Mouse (Mus musculus): ENCODE measurements around the gene Olfml2a.

The Olfml2a gene

DNA sequence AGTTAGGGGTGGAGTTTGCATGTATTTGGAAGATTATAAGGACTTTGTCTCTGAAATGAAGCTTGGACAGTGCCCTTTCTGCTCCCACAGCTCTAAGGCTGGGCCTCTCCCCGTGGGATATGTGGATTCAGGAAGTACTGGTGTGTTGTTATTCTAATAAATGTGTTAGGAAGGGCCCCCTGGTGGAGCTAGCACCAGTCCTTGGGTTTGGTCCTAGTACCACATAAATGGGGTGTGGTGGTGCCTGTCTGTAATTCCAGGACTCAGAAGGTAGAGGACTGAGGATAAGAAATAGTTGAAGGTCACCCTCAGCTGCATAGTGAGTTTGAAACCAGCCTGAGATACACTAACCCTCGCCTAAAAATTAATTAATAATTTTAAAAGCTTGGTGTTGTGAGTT, 41.4 kb downstream of the Olfml2a start:
- in situ Hi-C loops (cut with MboI; ENCODE audit: low pct_unique_long_range_greater_than_20kb in 1 of 2, low sequenced_read_pairs in 2 of 2, unreplicated experiment in 1 of 2) = no loop called here

DNA sequence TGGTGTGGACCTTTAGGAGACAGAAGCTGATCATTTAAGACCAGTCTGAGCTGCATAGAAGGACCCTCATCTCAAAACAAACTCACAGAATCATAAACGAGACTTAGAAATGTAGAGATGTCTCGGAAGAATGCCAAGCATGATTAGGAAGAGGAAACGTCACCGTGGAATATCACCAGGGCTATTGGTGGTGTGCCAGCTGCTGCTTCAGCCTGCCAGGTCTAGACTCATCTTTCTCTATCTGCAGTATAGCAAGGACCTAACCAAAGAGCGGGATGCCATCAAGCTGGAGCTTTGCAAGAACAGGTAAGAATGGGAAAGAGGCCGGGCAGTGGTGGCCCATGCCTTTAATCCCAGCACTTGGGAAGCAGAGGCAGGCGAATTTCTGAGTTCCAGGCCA, 41.9 kb downstream of the Olfml2a start:
- in situ Hi-C loops (cut with MboI; ENCODE audit: low pct_unique_long_range_greater_than_20kb in 1 of 2, low sequenced_read_pairs in 2 of 2, unreplicated experiment in 1 of 2) = no loop called here

DNA sequence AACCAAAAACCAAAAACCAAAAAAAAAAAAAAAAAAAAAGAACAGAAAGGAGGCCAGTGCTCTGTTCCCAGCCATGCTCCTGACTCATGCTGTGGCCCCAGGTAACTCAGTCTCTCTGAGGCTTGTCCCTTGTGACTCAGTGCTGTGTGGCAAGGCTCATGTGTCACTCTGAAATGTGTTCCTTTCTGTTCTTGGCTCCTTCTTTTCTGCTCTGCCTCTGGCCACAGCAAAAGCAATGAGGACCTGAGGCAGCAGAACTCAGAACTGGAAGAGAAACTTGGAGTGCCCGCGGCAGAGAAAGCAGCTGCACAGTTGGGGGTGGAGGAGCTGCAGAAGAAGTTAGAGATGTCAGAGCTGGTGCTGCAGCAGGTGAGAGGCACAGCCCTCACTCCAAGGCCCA, 42.4 kb downstream of the Olfml2a start:
- in situ Hi-C loops (cut with MboI; ENCODE audit: low pct_unique_long_range_greater_than_20kb in 1 of 2, low sequenced_read_pairs in 2 of 2, unreplicated experiment in 1 of 2) = no loop called here

GRCm38 (mm10) chr2:38975181-38975580, 43.4 kb downstream of the Olfml2a start:
- in situ Hi-C loops (cut with MboI; ENCODE audit: low pct_unique_long_range_greater_than_20kb in 1 of 2, low sequenced_read_pairs in 2 of 2, unreplicated experiment in 1 of 2) = no loop called here

DNA sequence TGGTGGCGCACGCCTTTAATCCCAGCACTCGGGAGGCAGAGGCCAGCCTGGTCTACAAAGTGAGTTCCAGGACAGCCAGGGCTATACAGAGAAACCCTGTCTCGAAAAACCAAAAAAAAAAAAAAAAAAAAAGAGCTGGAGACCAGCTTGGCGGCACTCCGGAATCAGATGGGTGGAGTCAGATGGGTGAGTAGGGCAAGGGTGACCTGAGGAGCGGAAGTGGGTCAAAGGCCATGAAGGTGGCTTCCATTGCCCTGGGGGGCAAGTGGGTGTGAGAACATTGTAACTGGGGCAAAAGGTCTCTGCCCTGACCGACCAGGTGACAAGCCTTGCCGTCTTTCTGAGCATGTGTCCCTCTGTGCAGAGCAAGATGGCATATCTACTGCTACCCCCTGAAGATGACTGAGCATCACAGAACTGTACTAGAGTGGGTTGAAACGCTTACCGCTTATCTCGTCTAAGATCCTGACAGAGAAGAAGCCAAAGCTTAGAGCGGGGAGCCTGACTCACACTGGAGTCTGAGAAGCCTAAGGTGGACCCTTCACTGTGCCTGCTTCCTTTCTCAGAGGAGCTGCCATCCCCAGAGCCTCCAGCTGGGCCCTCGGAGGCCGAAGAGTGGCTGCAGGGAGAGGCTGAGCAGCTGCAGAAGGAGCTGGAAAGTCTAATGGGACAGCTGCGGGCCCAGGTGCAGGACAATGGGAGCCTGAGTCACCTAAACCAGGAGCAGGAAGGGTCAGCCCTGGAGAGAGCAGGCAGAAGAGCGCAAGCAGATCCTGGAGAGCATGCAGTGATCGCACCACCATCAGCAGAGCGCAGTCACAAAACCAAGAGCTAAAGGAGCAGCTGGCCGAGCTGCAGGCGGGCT, 44.4 kb downstream of the Olfml2a start:
- in situ Hi-C loops (cut with MboI; ENCODE audit: low pct_unique_long_range_greater_than_20kb in 1 of 2, low sequenced_read_pairs in 2 of 2, unreplicated experiment in 1 of 2) = no loop called here

- in situ Hi-C loops (cut with MboI; ENCODE audit: low pct_unique_long_range_greater_than_20kb in 1 of 2, low sequenced_read_pairs in 2 of 2, unreplicated experiment in 1 of 2) = no loop called here
Observed at GRCm38 (mm10) chr2:38977837-38978236, 46.1 kb downstream of the Olfml2a start.

DNA sequence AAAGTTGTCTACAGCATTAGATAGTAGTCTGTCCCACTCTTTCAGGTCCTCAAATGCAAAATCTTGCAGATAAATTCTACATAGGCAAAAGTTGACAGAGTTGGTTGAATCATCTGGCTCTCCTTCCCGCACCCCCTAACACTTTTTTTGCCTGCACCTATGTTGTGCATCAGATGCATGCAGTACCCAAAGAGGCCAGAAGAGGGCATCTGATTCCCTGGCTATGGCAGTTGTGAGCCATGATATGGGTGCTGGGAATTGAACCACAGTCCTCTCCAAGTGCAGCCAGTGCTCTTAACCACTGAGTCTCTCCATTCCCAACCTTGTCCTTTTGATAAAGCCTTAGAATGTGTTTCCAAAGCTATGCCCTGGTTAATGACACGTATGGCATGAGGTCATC, 51.7 kb downstream of the Olfml2a start:
- in situ Hi-C loops (cut with MboI; ENCODE audit: low pct_unique_long_range_greater_than_20kb in 1 of 2, low sequenced_read_pairs in 2 of 2, unreplicated experiment in 1 of 2) = no loop called here

GRCm38 (mm10) chr2:38986580-38986979, 54.8 kb downstream of the Olfml2a start:
- in situ Hi-C loops (cut with MboI; ENCODE audit: low pct_unique_long_range_greater_than_20kb in 1 of 2, low sequenced_read_pairs in 2 of 2, unreplicated experiment in 1 of 2) = no loop called here

DNA sequence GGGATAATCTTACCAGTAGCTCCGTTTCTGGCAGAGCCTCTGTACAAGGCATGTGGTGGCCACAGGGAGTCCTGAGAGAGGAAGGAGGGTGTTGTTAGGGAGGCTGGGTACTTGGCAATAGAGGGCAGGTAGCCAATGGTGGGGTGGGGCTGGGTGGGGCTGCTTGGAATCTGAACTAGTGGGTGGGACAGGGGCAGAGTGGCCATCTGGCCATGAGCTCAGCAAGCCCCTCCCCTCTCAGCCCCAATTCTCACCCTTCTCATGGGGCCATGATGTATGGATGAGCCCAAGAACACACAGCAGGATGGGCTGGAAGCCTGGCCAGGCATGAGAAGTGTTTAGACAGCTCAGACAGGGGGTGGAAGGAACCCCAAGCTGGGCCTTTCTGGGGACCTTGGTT, 55.6 kb downstream of the Olfml2a start:
- in situ Hi-C loops (cut with MboI; ENCODE audit: low pct_unique_long_range_greater_than_20kb in 1 of 2, low sequenced_read_pairs in 2 of 2, unreplicated experiment in 1 of 2) = no loop called here

DNA sequence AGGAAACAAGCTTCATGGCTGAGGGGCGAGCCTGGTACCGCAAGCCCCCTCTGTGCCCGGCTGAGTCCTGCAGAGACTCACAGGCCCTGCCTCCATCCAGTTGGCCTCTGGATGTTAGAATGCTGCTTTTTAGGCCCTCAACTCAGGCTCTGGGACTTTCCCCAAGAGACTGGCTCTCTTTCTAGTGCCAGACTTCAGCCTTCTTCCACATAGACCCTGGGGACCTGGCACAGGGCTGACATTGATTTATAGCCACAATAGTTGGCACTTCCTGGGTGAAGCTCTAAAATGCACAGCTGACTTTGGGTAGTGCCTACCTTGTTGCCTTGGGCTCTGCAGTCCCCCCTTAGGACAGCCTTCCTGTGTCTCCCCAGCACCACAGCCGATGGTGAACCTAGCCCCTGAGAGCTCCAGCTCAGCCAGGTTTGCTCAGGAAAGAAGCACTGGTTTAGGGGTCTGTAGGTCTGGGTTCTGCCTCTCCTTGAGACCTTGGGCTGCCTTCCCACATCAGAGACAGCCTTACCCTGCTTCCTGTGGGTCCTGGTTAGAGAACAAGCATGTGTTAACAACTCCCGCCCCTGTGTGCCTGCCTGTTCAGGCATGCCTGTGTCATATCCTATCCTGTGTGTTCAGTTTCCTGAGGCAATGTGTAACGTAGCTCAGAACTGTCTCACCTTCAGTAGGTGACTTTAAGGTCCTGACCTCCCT, 56.2 kb downstream of the Olfml2a start:
- in situ Hi-C loops (cut with MboI; ENCODE audit: low pct_unique_long_range_greater_than_20kb in 1 of 2, low sequenced_read_pairs in 2 of 2, unreplicated experiment in 1 of 2) = no loop called here

DNA sequence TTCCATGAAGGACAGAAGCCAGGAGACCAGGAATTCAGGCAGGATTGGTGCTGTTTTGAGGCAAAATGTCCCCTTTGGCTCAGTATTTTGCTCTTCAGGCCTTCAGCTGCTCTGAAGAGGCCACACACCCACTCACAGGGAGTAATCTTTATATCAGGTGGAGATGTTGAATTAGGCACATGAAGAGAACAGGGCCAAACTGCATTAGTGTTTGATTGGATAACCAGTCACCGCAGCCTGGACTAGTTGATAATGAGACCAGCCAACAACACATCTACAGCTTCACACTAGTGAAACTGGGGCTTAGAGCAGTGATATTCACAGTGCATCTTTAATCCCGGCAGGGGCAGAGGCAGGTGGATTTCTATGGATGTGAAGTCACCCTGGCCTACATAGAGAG, 57.2 kb downstream of the Olfml2a start:
- in situ Hi-C loops (cut with MboI; ENCODE audit: low pct_unique_long_range_greater_than_20kb in 1 of 2, low sequenced_read_pairs in 2 of 2, unreplicated experiment in 1 of 2) = no loop called here

- in situ Hi-C loops (cut with MboI; ENCODE audit: low pct_unique_long_range_greater_than_20kb in 1 of 2, low sequenced_read_pairs in 2 of 2, unreplicated experiment in 1 of 2) = no loop called here
Observed at GRCm38 (mm10) chr2:38992004-38992403, 60.2 kb downstream of the Olfml2a start.

GRCm38 (mm10) chr2:38992452-38992851, 60.7 kb downstream of the Olfml2a start:
- in situ Hi-C loops (cut with MboI; ENCODE audit: low pct_unique_long_range_greater_than_20kb in 1 of 2, low sequenced_read_pairs in 2 of 2, unreplicated experiment in 1 of 2) = no loop called here

DNA sequence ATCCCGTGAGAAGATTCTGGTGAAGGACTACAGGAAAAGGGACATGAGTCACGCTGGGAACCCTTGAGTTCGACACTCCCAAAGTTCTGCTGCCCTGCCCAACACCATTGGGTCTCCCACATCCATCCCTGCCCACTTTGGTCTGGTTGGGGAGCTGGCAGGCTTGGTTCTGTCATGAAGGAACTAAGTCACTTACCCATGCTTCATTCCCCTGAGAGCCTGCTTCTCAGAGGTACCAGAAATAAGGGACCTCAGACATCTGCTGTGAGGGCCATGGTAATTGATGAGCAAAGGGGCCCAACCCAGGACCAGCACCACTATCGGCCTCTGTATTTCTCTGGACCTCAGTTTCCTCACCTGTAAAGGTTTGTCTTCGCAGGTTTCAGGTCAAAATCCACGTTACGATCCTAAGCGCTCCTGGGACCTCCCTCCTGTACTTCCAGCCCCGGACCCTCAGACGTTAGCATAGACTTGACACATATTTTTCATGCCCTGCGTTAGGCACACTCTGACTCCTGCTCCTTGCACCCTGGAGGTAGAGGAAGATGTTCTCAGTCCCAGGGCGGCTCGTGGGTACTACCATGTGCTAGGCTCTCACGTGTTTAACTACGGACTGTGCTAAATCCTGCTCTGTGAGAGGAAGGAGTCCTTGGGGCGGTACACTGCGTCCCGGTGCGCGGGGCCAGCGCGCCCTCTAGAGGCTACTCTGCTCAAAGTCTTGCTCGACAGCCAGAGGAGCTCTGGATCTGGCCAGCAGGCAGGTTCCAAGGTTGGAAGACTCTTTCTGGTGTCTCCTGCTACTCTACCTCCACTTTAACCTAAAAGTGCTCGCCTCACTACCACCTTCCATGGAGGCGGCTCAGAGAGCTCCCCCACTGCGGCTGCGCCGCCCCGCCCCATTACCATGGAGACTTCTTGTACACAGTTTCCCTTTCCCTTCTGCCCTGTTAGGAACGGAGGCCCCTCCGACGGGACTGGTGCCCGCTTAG, 65.9 kb downstream of the Olfml2a start, which contains the start of gene Wdr38:
Gene Wdr38 (plus strand): TSS at position 91 of the 989 bp plus-strand sequence.
- in situ Hi-C loops (cut with MboI; ENCODE audit: low pct_unique_long_range_greater_than_20kb in 1 of 2, low sequenced_read_pairs in 2 of 2, unreplicated experiment in 1 of 2) = loop anchor here (5.0 kb wide), 1 partner anchor 65 kb away; the partner anchor contains the start of gene Olfml2a (in 2 of the 2)

DNA sequence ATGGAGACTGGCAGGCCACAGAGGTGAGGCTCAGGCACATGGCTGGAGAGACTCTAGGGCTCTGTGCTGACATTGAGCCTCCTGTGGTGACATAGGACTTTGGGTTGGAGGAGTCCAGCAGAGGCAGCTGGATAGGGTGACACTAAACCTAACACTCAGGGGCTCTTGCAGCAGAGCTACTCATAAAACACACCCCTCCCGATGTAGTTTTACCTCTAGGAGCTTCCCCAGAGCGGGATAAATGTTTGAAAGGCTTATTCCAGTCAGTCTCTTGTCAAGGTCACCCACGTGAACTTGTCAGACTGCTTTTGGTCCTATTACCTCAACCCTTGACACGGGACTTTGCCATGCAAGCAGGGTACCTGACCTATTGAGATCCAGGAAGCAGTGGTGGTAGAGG, 67.6 kb downstream of the Olfml2a start:
- in situ Hi-C loops (cut with MboI; ENCODE audit: low pct_unique_long_range_greater_than_20kb in 1 of 2, low sequenced_read_pairs in 2 of 2, unreplicated experiment in 1 of 2) = loop anchor here (5.0 kb wide), 1 partner anchor 67 kb away; the partner anchor contains the start of gene Olfml2a (in 2 of the 2)

GRCm38 (mm10) chr2:38999910-39000586, 68.3 kb downstream of the Olfml2a start:
- in situ Hi-C loops (cut with MboI; ENCODE audit: low pct_unique_long_range_greater_than_20kb in 1 of 2, low sequenced_read_pairs in 2 of 2, unreplicated experiment in 1 of 2) = loop anchor here (5.0 kb wide), 1 partner anchor 68 kb away; the partner anchor contains the start of gene Olfml2a (in 2 of the 2)

- in situ Hi-C loops (cut with MboI; ENCODE audit: low pct_unique_long_range_greater_than_20kb in 1 of 2, low sequenced_read_pairs in 2 of 2, unreplicated experiment in 1 of 2) = no loop called here
Observed at GRCm38 (mm10) chr2:39000587-39000919, 68.8 kb downstream of the Olfml2a start.

GRCm38 (mm10) chr2:39001866-39002265, 70.1 kb downstream of the Olfml2a start:
- in situ Hi-C loops (cut with MboI; ENCODE audit: low pct_unique_long_range_greater_than_20kb in 1 of 2, low sequenced_read_pairs in 2 of 2, unreplicated experiment in 1 of 2) = no loop called here

Data from mouse embryonic stem cell (cell line).